Mouse (Mus musculus) brain, embryonic 14.5 days (tissue): Measurements from ENCODE around the gene Nrp2.

Experiments used
- CTCF ChIP-seq: fragments of 200-500 bp; IDR thresholded peaks from 2 replicates; pipeline ENCODE4 v1.5.1; 2012; ENCODE audit warnings: inconsistent platforms, mild to moderate bottlenecking, moderate library complexity, borderline replicate concordance; ENCODE audit not compliant: insufficient read depth, insufficient read length; ENCODE audit errors: extremely low read depth
- POLR2A ChIP-seq: fragments of 200-500 bp; IDR thresholded peaks from 2 replicates; pipeline ENCODE4 v1.6.1; 2012; ENCODE audit warnings: mild to moderate bottlenecking, inconsistent platforms, borderline replicate concordance; ENCODE audit not compliant: poor library complexity, insufficient read depth, insufficient read length, severe bottlenecking; ENCODE audit errors: extremely low read depth

DNA sequence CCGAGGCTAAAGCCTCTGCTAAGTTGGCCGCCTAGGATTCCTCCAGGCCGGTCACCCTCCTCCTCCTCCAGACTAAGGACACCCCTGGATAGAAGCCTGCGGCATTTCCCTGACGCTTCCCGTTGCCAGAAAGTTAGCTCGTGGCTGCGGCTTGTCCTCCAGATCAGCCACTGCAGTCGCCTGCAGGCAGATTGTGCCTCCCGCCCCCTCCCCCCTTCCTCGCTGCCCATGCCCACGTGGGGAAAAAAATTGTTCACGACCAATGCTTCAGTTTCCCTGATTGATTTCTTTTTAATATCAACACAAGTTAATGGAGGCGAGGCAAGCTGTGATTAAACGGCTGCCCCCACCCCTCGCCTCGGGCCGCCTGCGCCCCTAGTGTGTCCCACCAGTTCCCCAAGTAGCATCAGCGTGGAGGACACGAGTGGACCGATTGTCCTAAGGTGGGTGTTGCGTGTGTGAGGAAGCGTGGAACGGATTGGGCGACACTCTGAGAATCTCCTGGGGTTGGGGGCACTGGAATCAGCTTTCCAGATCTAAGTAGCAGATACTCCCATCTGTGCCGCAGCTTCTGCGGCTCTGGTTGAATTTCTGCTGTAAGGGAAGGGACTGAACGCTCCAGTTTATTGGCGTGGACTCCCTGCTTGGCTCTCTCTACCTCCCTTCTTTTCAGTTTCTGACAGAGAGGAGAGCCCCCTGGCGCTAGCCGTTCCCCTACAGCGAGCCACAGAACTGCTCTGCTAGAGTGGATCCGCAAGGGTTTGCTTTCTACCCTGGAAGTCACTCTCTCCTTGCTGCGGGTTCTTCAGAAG, 4.2 kb downstream of the Nrp2 start:
- TF ChIP-seq CTCF (peak; percentile 63; the same call in 1 of the 2 replicates), POLR2A (no peak)
